Mouse (Mus musculus) left cerebral cortex, postnatal 36 days (tissue): ENCODE measurements at regions not wholly inside any gene's neighbourhood (a gene's known extent, or its start where the extent isn't known, plus 50 kb on each side); places are given as distances from the start of the nearest gene placed in this dataset.
A peak's percentile ranks its signal among the peaks of the same experiment; 100 is the strongest.

Experiments
- DNase-seq, 2 experiments: peaks; one replicate each; pipeline ENCODE4 v3.0.0; 2021 to 2022; ENCODE audit warnings: low spot score in 2 of 2, mixed read lengths in 1 of 2
- intact Hi-C: fragments of 180-260 bp; cut with DNase I; formaldehyde crosslinking; loops from one replicate; pipeline ENCODE4 v1.15.1; 2025

- DNase-seq = peak in 1 of 2 experiments; percentile 19
- intact Hi-C loops = no loop called here
Observed at GRCm38 (mm10) chr19:26014620-26015180, 342.5 kb downstream of the Dmrt2 start.

GRCm38 (mm10) chr19:26021141-26021540 lies 348.9 kb downstream of the Dmrt2 start:
- no peak for DNase-seq
- intact Hi-C loops = no loop called here

- DNase-seq = no peak
- intact Hi-C loops = no loop called here
Observed at GRCm38 (mm10) chr19:26026103-26026502, 353.9 kb downstream of the Dmrt2 start.

GRCm38 (mm10) chr19:26037270-26037669 lies 365.1 kb downstream of the Dmrt2 start:
- intact Hi-C loops = no loop called here
- no peak for DNase-seq

- intact Hi-C loops = no loop called here
- no peak for DNase-seq
Observed at GRCm38 (mm10) chr19:26051478-26052215, 379.4 kb downstream of the Dmrt2 start.

GRCm38 (mm10) chr19:26059668-26060067 lies 387.5 kb downstream of the Dmrt2 start:
- intact Hi-C loops = no loop called here
- no peak for DNase-seq

GRCm38 (mm10) chr19:26068553-26068952 lies 396.3 kb downstream of the Dmrt2 start:
- intact Hi-C loops = loop anchor here (5.0 kb wide), 1 partner anchor 34 kb away; no protein-coding TSS in a partner anchor
- no peak for DNase-seq

GRCm38 (mm10) chr19:26069908-26070307 lies 397.7 kb downstream of the Dmrt2 start:
- no peak for DNase-seq
- intact Hi-C loops = loop anchor here (5.0 kb wide), 1 partner anchor 32 kb away; no protein-coding TSS in a partner anchor

- DNase-seq = no peak
- intact Hi-C loops = no loop called here
Observed at GRCm38 (mm10) chr19:26088318-26088717, 416.1 kb downstream of the Dmrt2 start.

GRCm38 (mm10) chr19:26091386-26091785 lies 419.2 kb downstream of the Dmrt2 start:
- DNase-seq = peak in 1 of 2 experiments; percentile 8
- intact Hi-C loops = no loop called here

GRCm38 (mm10) chr19:26093844-26094243 lies 421.6 kb downstream of the Dmrt2 start:
- intact Hi-C loops = no loop called here
- DNase-seq = no peak

GRCm38 (mm10) chr19:26114326-26114725 lies 442.1 kb downstream of the Dmrt2 start:
- intact Hi-C loops = no loop called here
- no peak for DNase-seq

GRCm38 (mm10) chr19:26128423-26128822 lies 456.2 kb downstream of the Dmrt2 start:
- intact Hi-C loops = no loop called here
- no peak for DNase-seq

GRCm38 (mm10) chr19:26134385-26134784 lies 462.2 kb downstream of the Dmrt2 start:
- intact Hi-C loops = no loop called here
- DNase-seq = no peak

GRCm38 (mm10) chr19:26135398-26136104 lies 463.3 kb downstream of the Dmrt2 start:
- DNase-seq = no peak
- intact Hi-C loops = no loop called here

- intact Hi-C loops = no loop called here
- no peak for DNase-seq
Observed at GRCm38 (mm10) chr19:26140647-26141046, 464.2 kb upstream of the Smarca2 start.

GRCm38 (mm10) chr19:26143539-26143938 lies 461.3 kb upstream of the Smarca2 start:
- intact Hi-C loops = no loop called here
- no peak for DNase-seq

- intact Hi-C loops = no loop called here
- DNase-seq = no peak
Observed at GRCm38 (mm10) chr19:26151216-26151615, 453.6 kb upstream of the Smarca2 start.

- no peak for DNase-seq
- intact Hi-C loops = no loop called here
Observed at GRCm38 (mm10) chr19:26164993-26165392, 439.9 kb upstream of the Smarca2 start.

- intact Hi-C loops = loop anchor here (10.0 kb wide), 1 partner anchor 467 kb away; no protein-coding TSS in a partner anchor
- no peak for DNase-seq
Observed at GRCm38 (mm10) chr19:26181774-26182173, 423.1 kb upstream of the Smarca2 start.

- no peak for DNase-seq
- intact Hi-C loops = loop anchor here (10.0 kb wide), 1 partner anchor 470 kb away; no protein-coding TSS in a partner anchor
Observed at GRCm38 (mm10) chr19:26185012-26185411, 419.8 kb upstream of the Smarca2 start.
